Mouse (Mus musculus): Measurements from ENCODE around the gene Bicral.

Gene Bicral

GRCm38 (mm10) chr17:46751056-46751793 is 107.1 kb downstream of the Bicral start:
- peak; percentile 73 for DNase-seq (ENCODE audit: low spot score)

- no peak for DNase-seq (ENCODE audit: low spot score)
Observed at GRCm38 (mm10) chr17:46750580-46750979, 107.7 kb downstream of the Bicral start.

- no peak for DNase-seq (ENCODE audit: low spot score)
Observed at GRCm38 (mm10) chr17:46749282-46749681, 109.0 kb downstream of the Bicral start.

Data from layer of hippocampus, adult 11-12 months (tissue).